Mouse (Mus musculus): Measurements from ENCODE around the gene Cenpv. TPM values are rescaled to one million over a fixed set of nuclear protein-coding genes. Genes with fewer than 3 reads are reported as not detected.
A peak's percentile ranks its signal among the peaks of the same experiment; 100 is the strongest.

The Cenpv gene
- polyA plus RNA-seq, 1 experiment = 8.5 TPM

GRCm38 (mm10) chr11:62575297-62575658 lies 36.2 kb upstream of the Cenpv start:
- peak; percentile 54 to 85 for DNase-seq (ENCODE audit: low read depth in 1 of 2, low spot score in 2 of 2)
- peak overlapping the region; percentile 89 for H3K27ac ChIP-seq (ENCODE audit: insufficient read depth, low read length)
- WGBS = 1% methylated on average over 9 of the region's 9 CpGs
- TF ChIP-seq POLR2A (IDR thresholded peaks at IDR 0.05; ENCODE audit: low read depth, low read length) (no peak; the same call in 1 of the 2 replicates), CTCF (IDR thresholded peaks at IDR 0.05; ENCODE audit: extremely low read depth, insufficient read depth, insufficient read length, insufficient replicate concordance) (peak; percentile 86; the same call in 1 of the 2 replicates)
- peak overlapping the region; percentile 77 for H3K4me3 ChIP-seq (ENCODE audit: extremely low read depth, insufficient read depth, insufficient read length)
- no peaks in the 10 kb centered on the region for H3K27me3 ChIP-seq (ENCODE audit: control insufficient read depth, insufficient read depth, low read length)
- peaks cover 9% of the 10 kb centered on the region for H3K36me3 ChIP-seq (ENCODE audit: control insufficient read depth, insufficient read depth, low read length)
- H3K4me1 ChIP-seq (ENCODE audit: control insufficient read depth, insufficient read depth, insufficient read length) = peaks cover 2% of the 10 kb centered on the region; the same call in 1 of the 2 replicates

- TF ChIP-seq POLR2A (IDR thresholded peaks at IDR 0.05; ENCODE audit: low read depth, low read length) (no peak), CTCF (IDR thresholded peaks at IDR 0.05; ENCODE audit: extremely low read depth, insufficient read depth, insufficient read length, insufficient replicate concordance) (no peak)
- H3K27ac ChIP-seq (ENCODE audit: insufficient read depth, low read length) = peak overlapping the region; percentile 68
- peaks cover 2% of the 10 kb centered on the region; the same call in 1 of the 2 replicates for H3K4me1 ChIP-seq (ENCODE audit: control insufficient read depth, insufficient read depth, insufficient read length)
- no peak for DNase-seq (ENCODE audit: low read depth in 1 of 2, low spot score in 2 of 2)
- WGBS = 21% methylated on average over 4 of the region's 4 CpGs
- H3K27me3 ChIP-seq (ENCODE audit: control insufficient read depth, insufficient read depth, low read length) = no peaks in the 10 kb centered on the region
- H3K36me3 ChIP-seq (ENCODE audit: control insufficient read depth, insufficient read depth, low read length) = peaks cover 9% of the 10 kb centered on the region
- H3K4me3 ChIP-seq (ENCODE audit: extremely low read depth, insufficient read depth, insufficient read length) = peak overlapping the region; percentile 77
Observed at GRCm38 (mm10) chr11:62574703-62575085, 35.6 kb upstream of the Cenpv start.

DNA sequence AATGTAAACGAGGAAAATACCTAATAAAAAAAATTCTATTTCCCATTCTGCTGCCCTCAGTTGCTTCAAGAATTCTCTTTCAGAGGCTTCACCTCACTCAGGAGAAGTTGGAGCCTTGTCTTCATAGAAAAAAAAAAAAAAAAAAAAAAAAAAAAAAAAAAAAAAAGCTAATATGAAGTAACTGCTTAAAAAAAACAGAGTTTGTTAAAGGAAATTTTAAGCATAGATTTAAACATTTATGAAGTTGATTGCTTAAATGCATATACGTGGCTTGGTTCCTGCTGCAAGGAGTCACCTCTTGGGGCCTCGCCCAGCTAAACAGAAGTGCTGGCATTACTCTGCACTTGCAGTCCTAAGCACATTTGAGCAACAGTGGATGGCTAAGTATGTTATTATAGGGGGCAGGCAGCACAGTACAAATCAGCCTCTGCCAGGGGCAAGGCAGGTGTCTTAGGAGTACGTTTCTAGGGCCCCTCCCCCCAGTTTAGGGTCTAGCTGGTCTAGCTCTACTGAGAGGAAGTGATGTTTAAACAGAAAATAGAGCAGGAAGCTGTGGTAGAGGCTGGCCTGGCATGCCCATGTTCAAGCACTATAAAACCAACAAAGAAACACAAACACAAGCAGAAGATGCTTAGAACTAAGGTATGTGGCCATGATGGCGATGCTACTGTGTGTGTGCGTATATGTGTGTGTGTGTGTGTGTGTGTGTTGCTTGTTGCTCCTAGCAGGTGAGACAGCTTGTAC lies 35.1 kb upstream of the Cenpv start, which contains the start of gene Trpv2:
TSS of gene Trpv2 (plus strand) at position 528 of the 744 bp plus-strand sequence.
- TF ChIP-seq POLR2A (IDR thresholded peaks at IDR 0.05; ENCODE audit: low read depth, low read length) = 0 out of 2 replicates have a peak, but pooled peaks have one; percentile 17
- no peak for TF ChIP-seq CTCF (IDR thresholded peaks at IDR 0.05; ENCODE audit: extremely low read depth, insufficient read depth, insufficient read length, insufficient replicate concordance)
- Histone ChIP-seq H3K4me3 (ENCODE audit: extremely low read depth, insufficient read depth, insufficient read length) (peak within 1 kb of the TSS; percentile 77), H3K4me1 (ENCODE audit: control insufficient read depth, insufficient read depth, insufficient read length) (peaks cover 2% of the 10 kb centered on the region; the same call in 1 of the 2 replicates), H3K36me3 (ENCODE audit: control insufficient read depth, insufficient read depth, low read length) (peaks cover 9% of the 10 kb centered on the region), H3K27ac (ENCODE audit: insufficient read depth, low read length) (peak within 1 kb of the TSS; percentile 89), H3K27me3 (ENCODE audit: control insufficient read depth, insufficient read depth, low read length) (no peaks in the 10 kb centered on the region)
- 22% methylated on average over 6 of the region's 6 CpGs for WGBS
- peak in 1 of 2 experiments; percentile 51 for DNase-seq (ENCODE audit: low read depth in 1 of 2, low spot score in 2 of 2)

DNA sequence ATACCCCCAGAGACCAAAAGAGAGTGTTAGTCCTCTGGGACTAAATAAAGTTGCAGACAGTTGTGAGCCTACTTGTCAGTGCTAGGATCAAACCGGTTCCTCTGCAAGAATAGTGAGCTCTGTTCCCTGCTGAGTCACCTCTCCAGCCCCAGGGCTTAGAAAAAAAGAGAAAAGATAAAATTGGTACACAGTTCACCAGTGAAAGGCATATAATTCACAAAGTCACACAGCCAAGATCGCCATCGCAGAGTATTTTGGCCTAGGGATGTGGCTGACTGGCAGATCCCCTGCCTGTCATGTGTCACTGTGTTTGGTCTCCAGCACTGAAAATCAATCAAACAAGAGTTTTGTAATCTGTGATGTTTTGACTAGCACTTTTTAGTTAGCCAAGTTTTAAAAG lies 29.2 kb upstream of the Cenpv start:
- no peak for DNase-seq (ENCODE audit: low read depth in 1 of 2, low spot score in 2 of 2)
- Histone ChIP-seq H3K4me3 (ENCODE audit: extremely low read depth, insufficient read depth, insufficient read length) (no peak overlapping the region), H3K36me3 (ENCODE audit: control insufficient read depth, insufficient read depth, low read length) (no peaks in the 10 kb centered on the region), H3K4me1 (ENCODE audit: control insufficient read depth, insufficient read depth, insufficient read length) (no peaks in the 10 kb centered on the region), H3K27ac (ENCODE audit: insufficient read depth, low read length) (no peak overlapping the region), H3K27me3 (ENCODE audit: control insufficient read depth, insufficient read depth, low read length) (no peaks in the 10 kb centered on the region)
- WGBS = 66% methylated on average over 3 of the region's 3 CpGs
- TF ChIP-seq CTCF (IDR thresholded peaks at IDR 0.05; ENCODE audit: extremely low read depth, insufficient read depth, insufficient read length, insufficient replicate concordance) (no peak), POLR2A (IDR thresholded peaks at IDR 0.05; ENCODE audit: low read depth, low read length) (no peak)

GRCm38 (mm10) chr11:62566211-62566610 lies 27.1 kb upstream of the Cenpv start:
- TF ChIP-seq CTCF (IDR thresholded peaks at IDR 0.05; ENCODE audit: extremely low read depth, insufficient read depth, insufficient read length, insufficient replicate concordance) (no peak), POLR2A (IDR thresholded peaks at IDR 0.05; ENCODE audit: low read depth, low read length) (no peak)
- H3K27ac ChIP-seq (ENCODE audit: insufficient read depth, low read length) = no peak overlapping the region
- no peak for DNase-seq (ENCODE audit: low read depth in 1 of 2, low spot score in 2 of 2)
- 78% methylated on average over 1 of the region's 1 CpGs for WGBS
- no peaks in the 10 kb centered on the region for H3K4me1 ChIP-seq (ENCODE audit: control insufficient read depth, insufficient read depth, insufficient read length)
- H3K27me3 ChIP-seq (ENCODE audit: control insufficient read depth, insufficient read depth, low read length) = no peaks in the 10 kb centered on the region
- H3K36me3 ChIP-seq (ENCODE audit: control insufficient read depth, insufficient read depth, low read length) = no peaks in the 10 kb centered on the region
- no peak overlapping the region for H3K4me3 ChIP-seq (ENCODE audit: extremely low read depth, insufficient read depth, insufficient read length)

- no peak overlapping the region for H3K4me3 ChIP-seq (ENCODE audit: extremely low read depth, insufficient read depth, insufficient read length)
- no peak for DNase-seq (ENCODE audit: low read depth in 1 of 2, low spot score in 2 of 2)
- no peaks in the 10 kb centered on the region for H3K27me3 ChIP-seq (ENCODE audit: control insufficient read depth, insufficient read depth, low read length)
- no peaks in the 10 kb centered on the region for H3K4me1 ChIP-seq (ENCODE audit: control insufficient read depth, insufficient read depth, insufficient read length)
- H3K27ac ChIP-seq (ENCODE audit: insufficient read depth, low read length) = no peak overlapping the region
- WGBS = 73% methylated on average over 7 of the region's 7 CpGs
- H3K36me3 ChIP-seq (ENCODE audit: control insufficient read depth, insufficient read depth, low read length) = no peaks in the 10 kb centered on the region
- TF ChIP-seq CTCF (IDR thresholded peaks at IDR 0.05; ENCODE audit: extremely low read depth, insufficient read depth, insufficient read length, insufficient replicate concordance) (no peak), POLR2A (IDR thresholded peaks at IDR 0.05; ENCODE audit: low read depth, low read length) (no peak)
Observed at GRCm38 (mm10) chr11:62565747-62566146, 26.7 kb upstream of the Cenpv start.

- WGBS = 80% methylated on average over 2 of the region's 2 CpGs
- Histone ChIP-seq H3K27ac (ENCODE audit: insufficient read depth, low read length) (no peak overlapping the region), H3K4me1 (ENCODE audit: control insufficient read depth, insufficient read depth, insufficient read length) (no peaks in the 10 kb centered on the region), H3K4me3 (ENCODE audit: extremely low read depth, insufficient read depth, insufficient read length) (no peak overlapping the region), H3K36me3 (ENCODE audit: control insufficient read depth, insufficient read depth, low read length) (no peaks in the 10 kb centered on the region), H3K27me3 (ENCODE audit: control insufficient read depth, insufficient read depth, low read length) (no peaks in the 10 kb centered on the region)
- no peak for TF ChIP-seq CTCF (IDR thresholded peaks at IDR 0.05; ENCODE audit: extremely low read depth, insufficient read depth, insufficient read length, insufficient replicate concordance)
- no peak for DNase-seq (ENCODE audit: low read depth in 1 of 2, low spot score in 2 of 2)
Observed at GRCm38 (mm10) chr11:62563590-62563989, 24.5 kb upstream of the Cenpv start.
